Mouse (Mus musculus): ENCODE results near the gene Ranbp6.

Ranbp6 gene
- long read RNA-seq, experiment 1, full-length matches to known transcripts = 2 of 2 reads
- long read RNA-seq, experiment 1, partial matches to known transcripts = 0 of 2 reads
- long read RNA-seq, experiment 1, other reads (novel, unspliced or antisense) = 0 of 2 reads
- long read RNA-seq, experiment 2, full-length matches to known transcripts = 5 of 6 reads
- long read RNA-seq, experiment 2, partial matches to known transcripts = 0 of 6 reads
- long read RNA-seq, experiment 2, other reads (novel, unspliced or antisense) = 1 of 6 reads

- intact Hi-C loops (cut with DNase I) = no loop called here
Observed at GRCm38 (mm10) chr19:29812581-29813460, at the start of gene Ranbp6. TSS of gene Ranbp6 (minus strand) at chr19:29812974.

- intact Hi-C loops (cut with DNase I) = no loop called here
Observed at GRCm38 (mm10) chr19:29860816-29861215, 48.0 kb upstream of the Ranbp6 start.

- intact Hi-C loops (cut with DNase I) = no loop called here
Observed at GRCm38 (mm10) chr19:29857267-29857666, 44.5 kb upstream of the Ranbp6 start.

- intact Hi-C loops (cut with DNase I) = no loop called here
Observed at GRCm38 (mm10) chr19:29853711-29854110, 40.9 kb upstream of the Ranbp6 start.

- intact Hi-C loops (cut with DNase I) = no loop called here
Observed at GRCm38 (mm10) chr19:29851036-29851690, 38.4 kb upstream of the Ranbp6 start.

GRCm38 (mm10) chr19:29849924-29850551 is 37.3 kb upstream of the Ranbp6 start:
- intact Hi-C loops (cut with DNase I) = no loop called here

- intact Hi-C loops (cut with DNase I) = no loop called here
Observed at GRCm38 (mm10) chr19:29844036-29844661, 31.4 kb upstream of the Ranbp6 start.

- intact Hi-C loops (cut with DNase I) = no loop called here
Observed at GRCm38 (mm10) chr19:29843641-29844035, 30.9 kb upstream of the Ranbp6 start.

GRCm38 (mm10) chr19:29842973-29843372 is 30.2 kb upstream of the Ranbp6 start:
- intact Hi-C loops (cut with DNase I) = no loop called here

- intact Hi-C loops (cut with DNase I) = no loop called here
Observed at GRCm38 (mm10) chr19:29840642-29841041, 27.9 kb upstream of the Ranbp6 start.

GRCm38 (mm10) chr19:29838636-29839135 is 25.9 kb upstream of the Ranbp6 start:
- intact Hi-C loops (cut with DNase I) = no loop called here

GRCm38 (mm10) chr19:29838171-29838570 is 25.4 kb upstream of the Ranbp6 start:
- intact Hi-C loops (cut with DNase I) = no loop called here

GRCm38 (mm10) chr19:29835364-29836034 is 22.7 kb upstream of the Ranbp6 start:
- intact Hi-C loops (cut with DNase I) = no loop called here

- intact Hi-C loops (cut with DNase I) = no loop called here
Observed at GRCm38 (mm10) chr19:29830911-29831310, 18.1 kb upstream of the Ranbp6 start.

- intact Hi-C loops (cut with DNase I) = loop anchor here (5.0 kb wide), 2 partner anchors 299 to 379 kb away; no protein-coding TSS in a partner anchor
Observed at GRCm38 (mm10) chr19:29828558-29828957, 15.8 kb upstream of the Ranbp6 start.

- intact Hi-C loops (cut with DNase I) = loop anchor here (2.0 to 5.0 kb wide), 3 partner anchors 152 to 381 kb away; no protein-coding TSS in a partner anchor
Observed at GRCm38 (mm10) chr19:29826686-29827085, 13.9 kb upstream of the Ranbp6 start.

GRCm38 (mm10) chr19:29825003-29825402 is 12.2 kb upstream of the Ranbp6 start:
- intact Hi-C loops (cut with DNase I) = loop anchor here (5.0 kb wide), 2 partner anchors 302 to 382 kb away; no protein-coding TSS in a partner anchor

GRCm38 (mm10) chr19:29824034-29824700 is 11.4 kb upstream of the Ranbp6 start:
- intact Hi-C loops (cut with DNase I) = loop anchor here (5.0 kb wide), 1 partner anchor 87 kb away; no protein-coding TSS in a partner anchor

- intact Hi-C loops (cut with DNase I) = loop anchor here (5.0 kb wide), 1 partner anchor 86 kb away; no protein-coding TSS in a partner anchor
Observed at GRCm38 (mm10) chr19:29823456-29824010, 10.8 kb upstream of the Ranbp6 start.
